Mouse (Mus musculus): ENCODE data around the gene Ube2s.
"Not testable (repeated sequence)": the region's sequence is repeated elsewhere in the genome, so short reads cannot be mapped to it uniquely, and the experiment has no call there.

The Ube2s gene

DNA sequence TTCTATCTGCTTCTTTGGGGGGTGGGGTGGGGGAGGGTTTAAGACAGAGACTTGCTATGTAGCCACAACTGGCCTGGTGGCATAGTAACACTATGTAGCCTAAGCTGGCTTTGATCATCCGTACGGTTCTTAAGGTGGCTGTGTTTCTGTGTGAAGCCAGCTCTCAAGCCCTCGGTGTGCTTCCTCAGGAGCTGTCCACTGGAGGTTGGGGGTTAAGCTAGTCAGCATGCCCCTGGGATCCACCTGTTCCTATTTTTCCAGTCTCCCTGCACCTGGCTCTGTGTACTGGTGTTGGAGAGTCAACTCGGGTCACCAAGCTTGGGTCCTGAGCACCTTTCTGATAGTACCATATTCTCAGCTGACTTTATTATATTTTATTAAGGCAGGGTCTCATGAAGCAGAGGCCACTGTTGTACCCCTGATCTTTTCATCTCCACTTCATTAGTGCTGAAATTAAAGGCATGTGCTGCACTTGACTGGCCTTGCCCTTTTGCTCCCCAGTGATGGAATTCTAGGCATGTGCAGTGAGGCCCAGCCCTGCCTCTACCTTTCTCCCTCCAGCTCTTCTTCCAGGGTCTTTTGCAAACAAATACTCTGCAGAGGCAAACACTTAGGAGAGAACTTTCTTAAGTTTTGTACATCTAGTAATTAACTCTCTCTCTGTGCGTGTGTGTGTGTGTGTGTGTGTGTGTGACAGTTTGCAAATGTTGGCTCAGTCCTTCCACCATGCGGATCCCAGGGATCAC, 9.9 kb upstream of the Ube2s start:
- in situ Hi-C loops (cut with MboI; ENCODE audit: low sequenced_read_pairs): no loop called here

GRCm38 (mm10) chr7:4821690-4822089, 9.3 kb upstream of the Ube2s start:
- in situ Hi-C loops (cut with MboI; ENCODE audit: low sequenced_read_pairs): no loop called here

GRCm38 (mm10) chr7:4820925-4821324, 8.5 kb upstream of the Ube2s start:
- in situ Hi-C loops (cut with MboI; ENCODE audit: low sequenced_read_pairs): not testable (repeated sequence)

GRCm38 (mm10) chr7:4816559-4816958, 4.2 kb upstream of the Ube2s start:
- in situ Hi-C loops (cut with MboI; ENCODE audit: low sequenced_read_pairs): no loop called here

DNA sequence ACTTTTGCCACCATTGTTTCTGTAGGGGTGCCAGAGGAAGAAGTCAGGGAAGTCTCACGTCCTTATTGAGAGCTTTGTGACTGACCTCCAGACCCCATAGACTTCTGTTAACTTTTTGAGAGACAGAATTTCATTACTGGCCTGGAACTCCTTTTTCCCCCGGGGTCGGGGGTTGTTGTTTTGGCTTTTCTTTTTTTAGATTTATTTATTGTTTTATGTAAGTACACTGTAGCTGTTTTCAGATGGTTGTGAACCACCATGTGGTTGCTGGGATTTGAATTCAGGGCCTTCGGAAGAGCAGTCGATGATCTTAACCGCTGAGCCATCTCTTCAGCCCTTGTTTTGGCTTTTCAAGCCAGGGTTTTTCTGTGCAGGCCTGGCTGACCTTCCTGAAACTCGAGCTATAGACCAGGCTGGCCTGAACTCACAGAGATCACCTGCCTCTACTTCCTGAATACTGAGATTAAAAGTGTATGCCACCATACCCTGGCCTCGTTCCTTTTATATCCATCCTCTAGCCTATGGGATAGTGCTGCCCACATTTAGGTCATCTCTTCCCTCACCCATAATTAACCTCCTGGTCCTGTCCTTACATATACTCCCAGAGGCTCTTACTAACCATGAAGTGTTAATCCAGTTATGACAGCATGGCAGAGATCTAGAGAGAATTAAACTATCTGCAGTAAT, 858 bp upstream of the Ube2s start:
- in situ Hi-C loops (cut with MboI; ENCODE audit: low sequenced_read_pairs): no loop called here

GRCm38 (mm10) chr7:4811842-4812302, 518 bp downstream of the Ube2s start:
- in situ Hi-C loops (cut with MboI; ENCODE audit: low sequenced_read_pairs): no loop called here

- in situ Hi-C loops (cut with MboI; ENCODE audit: low sequenced_read_pairs): not testable (repeated sequence)
Observed at GRCm38 (mm10) chr7:4811131-4811530, 1.3 kb downstream of the Ube2s start.

DNA sequence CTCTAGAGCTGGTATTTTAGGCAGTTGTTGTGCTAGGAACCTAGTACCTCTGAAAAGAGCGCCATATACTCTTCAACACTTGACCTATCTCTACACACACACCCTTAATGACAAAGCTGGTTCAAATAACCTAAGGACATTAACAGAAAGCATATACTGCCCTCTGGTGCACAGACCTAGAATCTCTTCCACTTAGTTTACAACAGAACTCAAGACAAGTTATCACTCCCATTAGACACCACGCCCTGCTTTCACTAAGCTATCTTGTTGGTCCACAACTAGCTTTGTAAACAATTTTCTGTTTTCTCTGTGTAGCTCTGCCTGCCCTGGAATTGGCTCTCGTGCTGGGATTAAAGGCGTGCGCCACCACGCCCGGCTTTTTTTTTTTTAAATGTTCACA, 5.7 kb downstream of the Ube2s start:
- in situ Hi-C loops (cut with MboI; ENCODE audit: low sequenced_read_pairs): no loop called here

DNA sequence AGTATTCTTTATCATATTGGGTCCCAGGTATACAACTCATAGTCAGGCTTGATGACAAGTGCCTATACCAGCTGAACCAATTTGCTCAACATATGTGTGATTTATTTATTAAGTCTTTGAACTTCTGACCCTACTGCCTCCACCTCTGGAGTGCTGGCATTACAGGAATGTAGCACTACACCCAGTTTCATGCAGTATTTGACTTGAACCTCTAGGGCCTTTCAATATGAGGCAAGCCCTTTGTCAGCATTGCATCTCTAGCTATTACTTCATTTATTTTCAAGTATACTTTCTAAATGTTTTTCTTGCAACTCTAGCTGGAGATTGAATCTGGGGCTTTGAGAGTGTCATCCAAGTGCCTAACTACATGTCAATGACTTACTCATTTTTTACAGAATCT, 10.1 kb downstream of the Ube2s start:
- in situ Hi-C loops (cut with MboI; ENCODE audit: low sequenced_read_pairs): no loop called here

DNA sequence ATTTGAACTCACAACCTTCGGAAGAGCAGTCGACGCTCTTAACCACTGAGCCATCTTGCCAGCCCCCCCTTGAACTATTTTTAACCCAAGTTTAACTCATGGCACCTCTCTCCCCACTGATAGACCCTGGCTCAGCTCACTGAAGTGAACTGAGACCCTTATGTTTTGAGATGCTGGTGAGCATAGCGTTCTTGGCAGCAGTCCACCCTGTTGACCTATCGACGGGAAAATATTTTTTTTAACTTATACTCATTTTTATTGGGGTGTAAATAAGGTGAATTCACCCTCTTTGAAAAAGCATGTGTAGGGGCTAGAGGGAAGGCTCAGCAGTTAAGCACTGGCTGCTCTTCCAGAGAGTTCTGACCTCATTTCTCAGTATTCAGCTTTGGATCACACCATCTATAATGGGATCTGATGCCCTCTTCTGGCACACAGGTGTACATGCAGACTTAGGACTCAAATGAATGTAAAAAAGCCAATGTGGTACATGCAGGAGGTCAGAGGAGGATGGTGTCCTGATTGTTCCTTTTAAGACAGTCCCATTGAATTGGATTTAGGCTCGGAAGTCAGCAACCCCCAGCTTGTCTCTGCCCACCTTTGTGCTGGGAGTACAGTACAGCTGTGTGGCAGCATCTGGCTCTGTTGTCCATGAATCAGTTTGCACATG, 16.5 kb downstream of the Ube2s start:
- in situ Hi-C loops (cut with MboI; ENCODE audit: low sequenced_read_pairs): no loop called here

- in situ Hi-C loops (cut with MboI; ENCODE audit: low sequenced_read_pairs): no loop called here
Observed at GRCm38 (mm10) chr7:4794631-4795168, 17.7 kb downstream of the Ube2s start.

DNA sequence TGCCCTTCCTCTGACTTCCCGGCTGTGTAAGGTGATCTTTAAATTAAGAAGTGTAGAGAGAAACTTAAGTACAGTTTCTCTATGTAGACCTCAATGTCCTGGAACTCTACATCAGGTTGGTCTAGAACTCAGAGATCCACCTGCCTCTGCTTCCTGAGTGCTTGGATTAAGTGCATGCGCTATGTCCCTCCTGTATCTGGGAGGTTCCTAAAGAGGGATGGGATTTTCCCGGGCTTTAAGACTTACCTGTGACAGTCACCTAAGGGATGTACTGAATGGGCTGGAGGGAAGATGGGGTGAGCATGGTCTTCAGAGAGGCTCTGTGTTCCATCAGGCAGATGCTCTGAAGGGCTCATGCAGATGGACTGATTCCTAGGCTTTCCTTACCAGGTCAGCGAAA, 18.7 kb downstream of the Ube2s start:
- in situ Hi-C loops (cut with MboI; ENCODE audit: low sequenced_read_pairs): no loop called here

DNA sequence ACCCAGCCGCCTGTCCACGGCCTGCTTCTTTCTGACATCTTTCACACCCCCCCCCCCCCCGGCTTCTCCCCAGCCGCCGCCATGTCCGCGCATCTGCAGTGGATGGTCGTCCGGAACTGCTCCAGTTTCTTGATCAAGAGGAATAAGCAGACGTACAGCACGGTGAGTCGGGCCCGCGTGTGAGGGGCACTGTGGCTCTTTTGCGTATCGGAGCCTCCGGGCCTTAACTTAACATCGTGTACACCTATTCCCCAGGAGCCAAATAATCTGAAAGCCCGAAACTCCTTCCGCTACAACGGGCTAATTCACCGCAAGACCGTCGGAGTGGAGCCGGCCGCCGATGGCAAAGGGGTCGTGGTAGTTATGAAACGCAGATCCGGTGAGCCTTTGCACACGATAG, 19.1 kb downstream of the Ube2s start:
- in situ Hi-C loops (cut with MboI; ENCODE audit: low sequenced_read_pairs): not testable (repeated sequence)

DNA sequence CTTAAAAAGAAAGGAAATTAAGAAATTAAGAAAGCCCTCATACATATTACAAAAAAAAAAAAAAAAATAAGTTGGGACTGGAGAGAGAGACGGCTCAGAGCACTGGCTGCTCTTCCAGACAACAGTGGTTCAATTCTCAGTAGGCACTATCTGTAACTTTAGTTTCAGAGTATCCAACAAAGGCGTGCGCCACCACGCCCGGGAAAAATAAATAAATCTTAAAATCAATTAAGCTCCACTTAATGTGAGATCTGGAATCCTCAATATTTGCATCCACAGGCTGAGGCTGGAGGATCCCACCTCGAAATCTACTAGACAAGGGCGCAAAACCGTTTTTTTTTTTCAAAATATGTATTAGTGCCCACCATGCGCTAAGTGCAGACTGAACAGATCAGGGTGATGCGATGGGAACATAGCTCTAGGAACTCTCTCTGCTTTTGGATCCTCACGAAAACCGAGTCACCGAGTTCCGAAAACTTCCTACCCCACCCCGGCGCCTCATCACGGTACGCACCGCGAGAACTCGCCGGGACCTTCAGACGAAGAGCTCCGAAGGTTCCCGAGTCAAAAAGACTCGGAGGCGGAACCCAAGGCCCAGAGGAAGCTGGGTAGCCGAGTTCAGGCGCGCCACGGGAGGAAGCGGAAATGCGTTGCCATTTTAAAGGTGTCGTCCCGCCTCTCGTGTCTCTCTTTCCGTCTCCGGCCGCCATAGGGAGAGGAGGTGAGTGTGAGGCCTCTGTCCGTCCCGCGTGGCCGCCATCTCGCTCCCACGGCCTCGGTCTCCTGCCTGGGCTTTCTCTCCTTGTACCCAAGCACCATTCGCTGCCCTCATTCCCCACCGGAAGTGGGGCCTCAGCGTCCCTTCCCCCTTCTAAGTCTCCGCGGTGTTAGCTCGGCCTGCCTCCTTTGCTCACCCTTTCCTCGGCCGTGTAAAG, 19.8 kb downstream of the Ube2s start, which contains the start of gene Rpl28:
Gene Rpl28, plus strand, starts transcription at position 597 of the 935 bp plus-strand sequence.
- in situ Hi-C loops (cut with MboI; ENCODE audit: low sequenced_read_pairs): no loop called here

DNA sequence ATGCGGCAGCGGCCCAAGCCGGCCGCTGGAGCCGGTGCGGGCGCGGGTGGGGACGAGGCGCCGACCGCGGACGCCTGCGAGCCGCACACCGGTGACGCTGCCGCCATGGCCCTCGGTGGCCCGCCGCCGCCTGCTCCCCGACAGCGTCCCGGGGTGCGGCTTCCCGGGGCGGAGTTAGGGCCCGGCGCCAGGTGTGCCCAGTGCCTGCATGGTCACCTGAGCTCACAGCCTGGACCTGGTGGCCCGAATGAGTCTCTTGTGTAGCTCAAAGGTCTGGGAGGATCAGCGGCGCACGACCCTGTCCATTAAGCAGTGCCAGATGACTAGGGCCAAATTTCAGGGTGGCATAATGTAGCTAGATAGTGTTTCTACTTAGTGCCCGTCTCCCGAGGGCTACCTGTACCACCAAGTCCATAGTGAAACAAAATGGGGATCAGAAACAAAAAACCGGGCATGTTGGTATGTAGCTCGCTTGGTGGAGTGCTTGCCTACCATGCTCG, 22.9 kb downstream of the Ube2s start, which contains the start of gene Tmem238:
Gene Tmem238, minus strand, starts transcription at position 221 of the 500 bp plus-strand sequence.
- in situ Hi-C loops (cut with MboI; ENCODE audit: low sequenced_read_pairs): no loop called here

DNA sequence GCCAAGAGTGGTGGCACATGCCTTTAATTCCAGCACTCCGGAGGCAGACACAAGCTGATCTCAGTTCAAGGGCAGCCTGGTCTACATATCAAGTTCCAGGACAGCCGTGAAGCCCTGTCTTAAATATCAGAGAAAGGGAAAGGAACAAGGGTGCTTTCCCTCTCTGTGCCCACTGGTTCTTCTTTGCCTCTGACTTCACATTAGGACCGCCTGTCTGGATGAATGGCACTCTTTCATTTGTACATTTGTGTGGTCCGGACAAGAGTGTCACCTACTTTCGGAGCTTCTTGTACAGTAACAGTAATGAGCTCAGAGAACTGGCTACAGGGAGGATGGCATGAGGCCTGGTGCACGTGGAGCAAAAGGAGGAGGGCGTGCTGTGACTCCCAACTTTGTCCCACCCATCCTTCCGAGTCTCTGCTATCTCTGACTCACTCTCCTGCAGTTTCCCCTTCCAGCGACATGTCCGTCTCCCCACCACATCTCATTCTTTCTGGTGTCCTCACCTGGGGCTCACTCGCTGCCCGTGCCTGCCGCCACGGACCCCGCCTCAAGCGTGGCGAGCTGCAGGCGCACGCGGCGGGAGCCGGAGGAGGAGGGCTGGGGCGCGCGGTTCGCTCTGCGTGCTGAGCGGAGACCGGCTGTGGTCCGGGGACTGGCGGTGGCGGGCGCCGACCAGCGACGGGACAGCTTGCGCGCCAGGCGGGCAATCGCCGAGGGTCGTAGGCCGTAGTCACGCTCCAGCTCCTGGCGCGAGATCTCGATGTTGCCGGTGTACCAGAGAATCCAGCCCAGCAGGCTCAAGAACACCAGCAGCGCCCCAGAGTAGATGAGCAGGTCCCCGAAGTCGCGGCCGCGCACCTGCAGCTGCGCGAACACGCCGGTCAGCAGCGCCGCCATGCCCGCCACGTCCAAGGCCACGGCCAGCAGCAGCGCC, 23.6 kb downstream of the Ube2s start:
- in situ Hi-C loops (cut with MboI; ENCODE audit: low sequenced_read_pairs): no loop called here

GRCm38 (mm10) chr7:4783667-4784268, 28.6 kb downstream of the Ube2s start:
- in situ Hi-C loops (cut with MboI; ENCODE audit: low sequenced_read_pairs): no loop called here

- in situ Hi-C loops (cut with MboI; ENCODE audit: low sequenced_read_pairs): no loop called here
Observed at GRCm38 (mm10) chr7:4782759-4783158, 29.6 kb downstream of the Ube2s start, which contains the start of the genes Il11 and Tmem190. Il11 (minus strand) TSS chr7:4782859. Tmem190 (plus strand) TSS chr7:4782937.

Measured in CH12F3 (cell line).